Mouse (Mus musculus) spleen, postnatal 10 days (tissue): ENCODE data around the gene Fgf13.
A peak's percentile ranks its signal among the peaks of the same experiment; 100 is the strongest.

Source experiments
- DNase-seq, 2 experiments: peaks; one replicate each; pipeline ENCODE4 v3.0.0; 2021 to 2022; ENCODE audit warnings: low spot score in 2 of 2

Gene Fgf13

DNA sequence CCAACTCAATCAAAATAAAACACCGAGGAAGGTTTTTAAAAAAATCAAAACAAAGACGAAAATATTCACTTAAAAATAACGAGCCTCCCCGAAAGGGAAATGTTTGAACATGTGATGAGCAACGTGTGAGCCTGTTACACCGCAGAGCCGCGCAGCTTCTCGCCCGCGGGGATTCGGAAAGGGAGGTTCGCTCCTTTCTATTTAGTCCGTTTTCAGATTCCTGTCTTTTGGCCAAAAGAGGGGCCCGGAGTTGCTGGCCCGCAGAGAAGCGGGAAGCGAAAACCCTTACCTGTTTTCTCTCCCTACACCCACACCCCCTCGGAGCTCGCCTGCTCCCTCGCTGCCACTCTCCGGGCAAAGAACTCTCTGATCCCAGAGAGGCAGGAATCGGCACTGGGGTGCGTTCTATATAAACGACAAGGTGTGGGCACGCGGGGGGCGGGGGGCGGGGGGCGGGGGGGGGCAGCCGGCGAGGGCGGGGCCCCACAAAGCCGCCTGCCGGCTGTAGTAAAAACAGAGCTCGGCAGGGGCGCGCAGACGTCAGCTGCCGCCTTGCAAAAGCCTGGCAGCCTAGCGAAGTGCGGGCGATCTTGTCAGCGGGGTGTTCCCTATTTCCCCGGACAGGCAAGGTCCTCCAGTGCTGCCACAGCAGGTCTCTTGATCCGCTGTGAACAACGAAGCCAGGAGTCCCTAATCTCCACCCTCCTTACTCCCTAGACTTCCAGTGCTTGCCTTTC is at the start of gene Fgf13:
TSS of gene Fgf13 (minus strand) at position 377 of the 737 bp plus-strand sequence.
- DNase-seq: peak in 1 of 2 experiments; percentile 26

DNA sequence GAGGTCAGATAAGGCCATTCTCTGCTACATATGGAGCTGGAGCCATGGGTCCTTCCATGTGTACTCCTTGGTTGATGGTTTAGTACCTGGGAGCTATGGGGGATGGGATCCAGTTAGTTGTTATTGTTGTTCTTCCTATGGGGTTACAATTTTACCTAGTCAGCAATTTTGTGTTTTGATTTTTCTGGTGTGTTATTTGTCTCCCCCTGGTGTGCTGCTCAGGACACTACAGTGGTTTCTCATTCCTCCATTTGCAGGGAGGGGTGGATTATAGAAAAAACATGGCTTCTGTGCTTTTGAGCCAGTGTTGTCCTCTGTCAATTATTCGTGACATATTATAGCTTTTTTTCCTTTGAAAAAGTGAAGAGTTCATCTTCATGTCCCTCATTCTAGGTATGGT is 38.7 kb upstream of the Fgf13 start:
- no peak for DNase-seq

DNA sequence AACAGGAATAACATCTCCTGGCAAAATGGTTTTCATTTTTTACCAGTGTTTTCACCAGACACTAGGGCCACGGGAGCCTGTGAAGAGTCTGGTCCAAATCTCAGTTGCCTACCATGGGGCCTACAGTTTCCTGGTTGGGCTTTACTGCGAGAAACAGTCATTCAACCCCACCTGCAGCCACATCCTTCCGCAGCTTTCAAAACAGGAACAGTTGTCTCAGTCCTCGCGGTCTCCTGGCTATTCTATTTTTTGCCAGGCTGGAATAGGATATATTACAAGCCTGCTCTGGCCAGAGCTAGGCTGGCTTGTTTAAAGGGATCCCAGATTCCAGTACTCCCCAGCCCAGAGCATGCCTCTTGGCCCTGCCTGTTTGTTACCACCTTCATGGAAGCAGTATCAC is 21.2 kb upstream of the Fgf13 start:
- peak in 1 of 2 experiments; percentile 13 for DNase-seq

GRCm38 (mm10) chrX:59585508-59586186 is 17.8 kb upstream of the Fgf13 start:
- DNase-seq: no peak

DNA sequence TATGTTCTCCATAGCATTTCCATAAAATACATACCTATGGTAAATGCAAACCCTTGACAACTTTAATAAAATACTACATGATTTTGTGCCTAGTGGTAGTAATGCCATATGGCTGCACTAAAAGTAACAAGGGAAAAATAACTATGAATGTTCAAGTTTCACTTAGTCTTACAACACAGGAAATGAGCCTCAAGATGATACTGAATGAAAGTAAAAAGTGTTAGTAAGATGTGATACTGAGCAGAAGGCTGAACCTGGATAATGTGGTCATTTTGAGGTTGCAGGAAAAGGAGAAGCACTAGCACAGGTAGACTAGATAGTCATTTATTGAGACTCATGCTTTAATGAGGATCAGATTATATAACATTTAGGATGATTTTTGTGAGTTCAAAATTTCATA is 16.2 kb upstream of the Fgf13 start:
- DNase-seq: no peak

DNA sequence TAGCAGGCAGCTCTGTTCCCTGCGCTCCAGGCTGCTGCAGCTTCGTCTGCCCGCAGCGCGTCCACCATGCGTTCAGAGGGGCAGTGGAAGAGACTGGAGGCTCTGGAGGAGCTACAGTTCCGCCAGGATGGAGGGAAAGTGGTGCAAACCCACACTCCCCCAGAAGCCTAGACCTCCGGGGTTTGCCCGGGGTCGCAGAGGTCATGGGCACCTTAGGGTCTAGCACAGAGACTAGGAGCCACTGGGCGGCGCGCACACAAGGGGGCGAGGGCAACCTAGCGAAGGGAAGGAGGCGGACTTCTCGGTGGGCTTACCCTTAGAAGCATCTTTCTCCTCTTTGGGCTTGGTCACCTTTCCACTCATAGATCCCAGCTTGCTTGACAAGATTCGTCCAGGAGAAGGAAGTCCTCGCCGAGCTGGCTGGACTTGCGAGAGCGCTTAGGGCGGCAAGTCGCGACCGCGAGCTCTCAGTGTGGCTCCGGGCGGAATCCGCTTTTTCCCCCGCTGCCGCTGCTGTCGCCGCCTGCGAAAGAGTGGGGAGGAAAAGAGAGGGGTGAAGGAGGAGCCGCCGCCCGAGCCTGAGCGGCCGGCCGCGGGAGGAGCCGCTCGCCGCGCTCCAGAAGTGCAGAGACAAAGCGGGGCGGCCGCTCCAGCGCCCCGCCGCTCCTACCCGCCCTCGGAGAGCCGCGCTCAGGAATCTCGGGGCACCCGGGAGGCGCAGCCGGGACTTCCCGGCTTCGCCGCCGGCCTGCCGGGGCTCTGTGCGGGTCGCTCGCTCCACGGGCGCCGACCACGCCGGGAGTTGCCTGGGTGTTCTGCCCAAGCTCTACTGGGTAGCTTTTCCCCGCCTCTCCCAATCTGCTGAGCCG is 811 bp downstream of the Fgf13 start:
- DNase-seq: peak; percentile 8 to 18

DNA sequence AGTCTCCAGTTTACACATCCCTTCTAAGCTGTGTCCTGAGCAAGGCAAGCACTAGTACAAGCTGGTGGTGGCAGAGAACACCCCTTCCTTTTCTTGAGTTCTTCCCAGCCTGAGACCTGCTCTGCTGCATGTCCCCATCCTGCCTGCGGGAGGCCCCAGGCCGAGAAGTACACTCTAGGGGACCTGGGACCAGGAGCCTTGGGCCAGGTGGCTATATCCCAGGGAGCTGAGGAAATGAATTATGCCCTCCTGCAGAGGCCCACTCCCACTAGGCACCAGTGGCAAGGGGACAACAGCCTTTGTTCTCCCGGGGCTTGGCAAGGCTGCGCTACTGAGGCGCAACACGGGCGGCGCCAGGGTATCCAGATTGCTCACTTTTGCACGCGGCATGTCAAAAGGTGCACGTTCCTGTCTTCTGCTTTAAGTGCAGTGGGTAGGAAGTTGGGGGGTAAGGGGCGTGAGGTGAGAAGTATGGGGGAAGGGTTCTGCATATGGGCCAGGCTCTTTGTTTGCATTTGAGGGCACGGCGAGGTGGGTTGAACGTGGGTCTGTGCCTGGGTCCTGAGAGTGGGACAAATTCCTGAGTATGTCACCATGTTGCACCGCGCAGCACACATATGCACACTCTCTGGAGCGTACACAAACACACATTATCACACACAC is 1.7 kb downstream of the Fgf13 start:
- DNase-seq: peak in 1 of 2 experiments; percentile 14

DNA sequence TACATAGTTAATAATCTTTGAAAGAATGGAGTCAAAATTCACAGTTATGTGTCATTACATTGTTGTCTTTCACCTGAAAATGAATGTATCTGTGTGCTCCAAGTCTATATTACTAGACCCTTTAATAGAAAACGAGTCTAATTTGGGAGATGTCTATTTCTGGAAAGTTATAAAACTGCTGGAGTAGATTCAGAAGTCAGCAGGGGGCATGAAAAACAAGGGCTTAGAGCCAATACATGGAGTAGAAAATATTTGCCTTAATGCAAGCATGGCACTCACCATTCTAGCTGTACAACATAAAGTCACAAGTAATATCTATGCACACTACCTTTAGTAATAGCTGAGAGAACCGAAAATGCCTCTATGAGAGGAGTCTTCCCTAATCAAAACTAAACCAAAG is 19.9 kb downstream of the Fgf13 start:
- DNase-seq: no peak

DNA sequence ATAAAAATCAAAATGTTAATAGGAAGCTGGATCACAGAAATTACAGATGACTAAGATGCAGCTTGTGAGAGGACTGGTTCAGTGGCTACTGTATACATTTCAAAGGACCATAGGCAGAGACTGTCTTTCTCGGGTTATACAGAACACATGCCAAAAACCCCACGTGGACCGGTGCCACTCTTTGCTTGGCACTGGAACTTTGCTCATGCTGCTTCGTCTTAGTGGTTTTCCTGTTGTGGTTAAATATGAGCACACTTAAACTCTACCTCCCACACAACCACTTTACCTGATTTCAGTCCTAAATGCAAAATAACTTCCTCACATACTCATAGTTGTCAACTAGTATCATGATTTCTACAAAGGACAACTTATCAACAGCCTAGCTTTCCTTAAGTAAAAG is 59.6 kb downstream of the Fgf13 start:
- DNase-seq: no peak

DNA sequence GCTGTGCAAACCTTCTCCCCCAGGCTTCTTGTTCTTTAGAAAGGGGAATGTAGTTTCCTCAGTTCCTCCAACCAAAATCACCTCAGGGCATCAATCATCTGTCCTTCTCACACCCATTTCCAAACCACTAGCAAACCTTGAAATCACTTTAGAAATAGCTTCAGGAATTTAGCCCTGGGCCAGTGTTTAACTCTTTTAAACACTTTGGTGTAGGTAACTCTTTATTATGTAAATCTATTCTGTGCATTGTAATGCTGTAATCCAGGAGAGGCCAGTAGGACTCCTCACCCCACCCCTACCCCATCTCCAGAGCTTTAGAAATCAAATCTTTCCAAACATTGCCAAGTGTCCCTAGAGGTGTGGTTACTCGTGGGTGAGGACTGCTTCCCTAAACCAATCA is 74.5 kb downstream of the Fgf13 start:
- no peak for DNase-seq

- DNase-seq: no peak
Measured at GRCm38 (mm10) chrX:59485426-59485825, 82.4 kb downstream of the Fgf13 start.

- DNase-seq: no peak
Measured at GRCm38 (mm10) chrX:59402596-59403285, 165.1 kb downstream of the Fgf13 start.

DNA sequence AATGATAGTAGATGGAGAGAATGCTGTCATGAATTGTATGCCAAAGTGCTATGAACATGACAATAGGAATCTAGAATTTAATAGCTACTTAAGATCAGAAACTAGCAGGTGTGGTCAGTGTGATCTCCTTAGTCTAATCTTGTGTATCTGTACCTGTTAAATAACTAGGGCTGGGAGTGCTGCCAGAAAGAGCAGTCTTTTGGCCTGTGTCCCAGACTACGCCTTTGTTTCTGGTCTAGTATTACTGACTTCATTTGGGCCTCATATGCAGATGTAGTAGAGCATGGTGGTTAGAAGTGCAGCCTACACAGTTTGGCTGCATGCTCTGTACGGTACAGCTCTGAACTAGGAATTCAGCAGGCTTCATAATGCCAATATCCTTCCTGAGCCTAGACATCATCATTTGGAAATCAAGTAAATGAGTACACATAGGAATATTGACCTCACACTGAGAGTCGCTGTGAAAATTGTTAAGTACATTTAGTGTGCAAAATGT is 276.9 kb downstream of the Fgf13 start:
- DNase-seq: no peak

DNA sequence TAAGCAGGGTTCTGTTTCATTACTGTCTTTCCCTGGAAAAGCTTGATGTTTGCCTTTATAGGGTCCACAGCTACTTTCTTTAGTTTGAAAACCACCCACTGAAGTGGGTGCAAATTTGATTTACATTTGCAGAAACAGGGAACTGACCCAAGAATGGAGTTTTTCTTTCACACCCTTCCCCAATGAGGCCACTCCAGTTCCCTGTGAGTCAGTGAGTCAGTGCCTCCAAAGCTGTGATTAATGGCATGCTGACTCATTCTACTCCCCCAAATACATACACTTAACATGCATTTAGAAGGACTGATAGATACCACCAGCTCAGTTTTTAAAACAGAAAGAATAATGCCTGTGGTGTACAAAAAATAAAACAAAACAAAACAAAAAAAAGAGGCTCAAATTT is 316.3 kb downstream of the Fgf13 start:
- no peak for DNase-seq

GRCm38 (mm10) chrX:59243752-59244151 is 324.1 kb downstream of the Fgf13 start:
- DNase-seq: no peak

GRCm38 (mm10) chrX:59243176-59243575 is 324.7 kb downstream of the Fgf13 start:
- no peak for DNase-seq

DNA sequence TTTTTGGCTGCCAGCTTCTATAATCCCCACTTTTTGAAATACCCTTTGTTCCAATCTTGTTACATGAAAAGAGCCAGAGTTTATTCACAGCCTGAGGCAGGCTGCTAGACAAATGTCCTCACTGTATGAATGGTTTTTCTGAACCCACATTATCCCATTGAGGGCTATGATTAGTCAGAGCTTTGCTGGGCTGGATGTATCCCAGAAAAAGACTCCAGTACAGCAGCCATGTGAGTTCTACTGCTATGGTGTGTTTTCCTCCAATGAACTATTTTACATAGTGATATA is 326.5 kb downstream of the Fgf13 start:
- DNase-seq: no peak

DNA sequence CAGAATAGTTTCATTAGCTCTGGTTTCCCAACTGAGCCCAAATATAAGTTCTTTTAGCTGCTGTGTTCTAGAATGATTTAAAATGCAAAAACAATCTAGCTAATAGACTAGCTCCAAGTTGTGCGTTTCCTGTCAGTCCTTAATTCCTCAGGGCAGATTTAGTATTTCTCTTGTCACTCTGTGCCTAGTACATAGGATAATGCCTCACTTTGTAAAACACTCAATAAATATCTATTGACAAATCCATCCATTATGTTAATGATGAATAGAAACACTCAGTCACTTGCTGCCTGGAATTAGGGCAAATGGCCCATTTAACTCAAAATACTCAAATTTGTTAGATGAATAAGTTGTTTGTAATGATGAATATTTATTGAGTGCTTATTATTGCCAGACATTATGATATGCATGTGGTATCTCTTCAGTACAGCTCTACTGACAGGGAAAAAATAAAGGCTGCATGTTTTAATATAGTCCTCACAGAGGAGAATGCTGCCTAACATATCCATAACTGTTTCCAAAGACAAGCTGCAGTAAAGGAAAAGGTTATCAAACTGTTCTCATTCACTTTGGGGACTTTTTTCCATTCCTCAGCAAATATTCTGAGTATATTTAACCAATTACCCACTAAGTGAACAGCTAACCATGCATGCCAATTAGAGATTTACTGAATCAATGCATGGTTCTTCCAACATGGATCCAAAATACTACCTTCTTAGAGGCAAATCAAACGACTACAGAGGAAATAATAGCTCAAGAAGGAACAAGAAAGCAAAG is 327.0 kb downstream of the Fgf13 start:
- DNase-seq: no peak

DNA sequence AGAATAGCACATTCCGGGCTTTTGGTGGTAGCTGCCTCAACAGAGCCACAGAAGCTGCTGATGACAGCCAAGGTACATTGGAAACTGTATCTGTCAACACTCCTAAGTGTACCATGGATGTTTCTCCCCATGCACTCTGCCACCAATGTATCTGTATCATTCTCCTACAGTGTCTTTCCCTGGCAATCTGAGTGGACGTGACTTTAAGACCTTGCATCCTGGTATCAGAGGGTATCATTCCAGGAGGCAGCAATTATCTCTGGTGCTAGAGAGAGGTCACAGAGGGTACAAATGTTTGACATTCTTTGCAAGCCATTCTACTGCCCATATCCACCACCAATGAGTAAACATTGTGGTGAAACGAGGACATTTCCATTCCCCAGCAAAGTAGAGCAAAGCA is 347.2 kb downstream of the Fgf13 start:
- DNase-seq: no peak

- DNase-seq: no peak
Measured at GRCm38 (mm10) chrX:59201146-59201545, 366.7 kb downstream of the Fgf13 start.

DNA sequence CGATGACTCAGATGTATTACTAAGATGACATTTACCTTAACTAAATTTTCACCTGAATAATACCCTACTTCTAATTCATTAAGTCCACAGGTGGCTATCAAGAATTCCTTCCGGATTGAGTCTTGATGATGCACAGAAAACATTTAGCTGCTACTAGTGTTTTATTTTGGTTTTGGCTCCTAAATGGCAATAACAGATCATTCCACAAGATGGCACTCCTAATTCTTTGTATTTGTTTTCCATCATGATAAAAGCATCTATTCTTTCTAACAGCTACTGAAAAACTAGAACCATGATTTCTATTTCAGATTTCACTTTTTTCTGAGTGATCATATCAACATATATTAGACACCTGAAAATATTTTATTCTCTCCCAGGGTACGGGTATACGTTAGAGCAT is 373.7 kb downstream of the Fgf13 start:
- DNase-seq: no peak
